Mouse (Mus musculus): ENCODE measurements around the gene Itgav.

The Itgav gene

GRCm38 (mm10) chr2:83760112-83760511 lies 35.9 kb downstream of the Itgav start:
- no peaks in the 10 kb centered on the region for H3K27me3 ChIP-seq (ENCODE audit: insufficient read depth, low read length)
- H3K4me1 ChIP-seq (replicated peaks; ENCODE audit: low read depth, low read length), result peaks cover 18% of the 10 kb centered on the region
- peaks cover 15% of the 10 kb centered on the region for H3K36me3 ChIP-seq (ENCODE audit: insufficient read depth, low read length)
- TF ChIP-seq POU5F1 (IDR thresholded peaks at IDR 0.05; ENCODE audit: borderline replicate concordance, low read length) (no peak), NANOG (IDR thresholded peaks at IDR 0.05; ENCODE audit: borderline replicate concordance, low read length) (no peak), CTCF (conservative IDR thresholded peaks at IDR 0.05; ENCODE audit: low read length) (no peak)
- H3K9me3 ChIP-seq (ENCODE audit: low read length), result no peaks in the 10 kb centered on the region
- H3K4me3 ChIP-seq (replicated peaks; ENCODE audit: low read length), result no peak overlapping the region

GRCm38 (mm10) chr2:83761506-83761905 lies 37.3 kb downstream of the Itgav start:
- peaks cover 28% of the 10 kb centered on the region for H3K4me1 ChIP-seq (replicated peaks; ENCODE audit: low read depth, low read length)
- no peaks in the 10 kb centered on the region for H3K27me3 ChIP-seq (ENCODE audit: insufficient read depth, low read length)
- peaks cover 8% of the 10 kb centered on the region for H3K36me3 ChIP-seq (ENCODE audit: insufficient read depth, low read length)
- H3K9me3 ChIP-seq (ENCODE audit: low read length), result no peaks in the 10 kb centered on the region
- no peak overlapping the region for H3K4me3 ChIP-seq (replicated peaks; ENCODE audit: low read length)
- TF ChIP-seq CTCF (conservative IDR thresholded peaks at IDR 0.05; ENCODE audit: low read length), result no peak
- TF ChIP-seq POU5F1 (IDR thresholded peaks at IDR 0.05; ENCODE audit: borderline replicate concordance, low read length), result no peak
- no peak for TF ChIP-seq NANOG (IDR thresholded peaks at IDR 0.05; ENCODE audit: borderline replicate concordance, low read length)

- H3K4me1 ChIP-seq (replicated peaks; ENCODE audit: low read depth, low read length), result peaks cover 28% of the 10 kb centered on the region
- H3K9me3 ChIP-seq (ENCODE audit: low read length), result no peaks in the 10 kb centered on the region
- no peak overlapping the region for H3K4me3 ChIP-seq (replicated peaks; ENCODE audit: low read length)
- H3K36me3 ChIP-seq (ENCODE audit: insufficient read depth, low read length), result peaks cover 5% of the 10 kb centered on the region
- H3K27me3 ChIP-seq (ENCODE audit: insufficient read depth, low read length), result no peaks in the 10 kb centered on the region
- TF ChIP-seq NANOG (IDR thresholded peaks at IDR 0.05; ENCODE audit: borderline replicate concordance, low read length) (no peak), CTCF (conservative IDR thresholded peaks at IDR 0.05; ENCODE audit: low read length) (no peak), POU5F1 (IDR thresholded peaks at IDR 0.05; ENCODE audit: borderline replicate concordance, low read length) (no peak)
Measured at GRCm38 (mm10) chr2:83762106-83762855, 38.1 kb downstream of the Itgav start.

GRCm38 (mm10) chr2:83766058-83766457 lies 41.9 kb downstream of the Itgav start:
- Histone ChIP-seq H3K4me3 (replicated peaks; ENCODE audit: low read length) (no peak overlapping the region), H3K27me3 (ENCODE audit: insufficient read depth, low read length) (no peaks in the 10 kb centered on the region), H3K4me1 (replicated peaks; ENCODE audit: low read depth, low read length) (peaks cover 10% of the 10 kb centered on the region), H3K36me3 (ENCODE audit: insufficient read depth, low read length) (peaks cover 18% of the 10 kb centered on the region; the same call in 1 of the 2 replicates), H3K9me3 (ENCODE audit: low read length) (no peaks in the 10 kb centered on the region)
- TF ChIP-seq CTCF (conservative IDR thresholded peaks at IDR 0.05; ENCODE audit: low read length) (no peak), NANOG (IDR thresholded peaks at IDR 0.05; ENCODE audit: borderline replicate concordance, low read length) (no peak), POU5F1 (IDR thresholded peaks at IDR 0.05; ENCODE audit: borderline replicate concordance, low read length) (no peak)

GRCm38 (mm10) chr2:83766878-83767277 lies 42.7 kb downstream of the Itgav start:
- Histone ChIP-seq H3K9me3 (ENCODE audit: low read length) (no peaks in the 10 kb centered on the region), H3K27me3 (ENCODE audit: insufficient read depth, low read length) (no peaks in the 10 kb centered on the region)
- TF ChIP-seq NANOG (IDR thresholded peaks at IDR 0.05; ENCODE audit: borderline replicate concordance, low read length) (no peak), POU5F1 (IDR thresholded peaks at IDR 0.05; ENCODE audit: borderline replicate concordance, low read length) (no peak), CTCF (conservative IDR thresholded peaks at IDR 0.05; ENCODE audit: low read length) (no peak)

GRCm38 (mm10) chr2:83768311-83769047 lies 44.3 kb downstream of the Itgav start:
- peaks cover 30% of the 10 kb centered on the region for H3K36me3 ChIP-seq (ENCODE audit: insufficient read depth, low read length)
- TF ChIP-seq POU5F1 (IDR thresholded peaks at IDR 0.05; ENCODE audit: borderline replicate concordance, low read length) (no peak), NANOG (IDR thresholded peaks at IDR 0.05; ENCODE audit: borderline replicate concordance, low read length) (no peak), CTCF (conservative IDR thresholded peaks at IDR 0.05; ENCODE audit: low read length) (no peak)
- no peaks in the 10 kb centered on the region for H3K9me3 ChIP-seq (ENCODE audit: low read length)
- H3K4me1 ChIP-seq (replicated peaks; ENCODE audit: low read depth, low read length), result peaks cover 10% of the 10 kb centered on the region
- H3K4me3 ChIP-seq (replicated peaks; ENCODE audit: low read length), result no peak overlapping the region
- H3K27me3 ChIP-seq (ENCODE audit: insufficient read depth, low read length), result no peaks in the 10 kb centered on the region

More at GRCm38 (mm10) chr2:83766878-83767277, 42.7 kb downstream of the Itgav start:
- Histone ChIP-seq H3K4me1 (replicated peaks; ENCODE audit: low read depth, low read length) (peaks cover 10% of the 10 kb centered on the region), H3K36me3 (ENCODE audit: insufficient read depth, low read length) (peaks cover 20% of the 10 kb centered on the region; the same call in 1 of the 2 replicates), H3K4me3 (replicated peaks; ENCODE audit: low read length) (no peak overlapping the region)

- TF ChIP-seq POU5F1 (IDR thresholded peaks at IDR 0.05; ENCODE audit: borderline replicate concordance, low read length), result no peak
- TF ChIP-seq CTCF (conservative IDR thresholded peaks at IDR 0.05; ENCODE audit: low read length), result peak; percentile 55
- 0 out of 2 replicates have a peak, but pooled peaks cover 2% of the 10 kb centered on the region for H3K4me1 ChIP-seq (replicated peaks; ENCODE audit: low read depth, low read length)
- H3K36me3 ChIP-seq (ENCODE audit: insufficient read depth, low read length), result peaks cover 32% of the 10 kb centered on the region
- no peak overlapping the region for H3K4me3 ChIP-seq (replicated peaks; ENCODE audit: low read length)
- H3K9me3 ChIP-seq (ENCODE audit: low read length), result no peaks in the 10 kb centered on the region
- H3K27me3 ChIP-seq (ENCODE audit: insufficient read depth, low read length), result no peaks in the 10 kb centered on the region
Measured at GRCm38 (mm10) chr2:83771155-83771812, 47.1 kb downstream of the Itgav start.

All from E14TG2a.4 (cell line).